Mouse (Mus musculus) embryonic fibroblast, embryonic 13.5 days (primary cell): ENCODE results near the gene Id3.

ENCODE experiments used
- CTCF ChIP-seq: IDR thresholded peaks from 2 replicates; pipeline ENCODE4 v1.5.1; 2011; ENCODE audit warnings: mild to moderate bottlenecking, control low read depth, low read length, moderate library complexity, borderline replicate concordance; ENCODE audit not compliant: insufficient read depth
- POLR2A ChIP-seq: IDR thresholded peaks from 2 replicates; pipeline ENCODE4 v1.6.1; 2011; ENCODE audit warnings: low read depth, mild to moderate bottlenecking, control low read depth, low read length, moderate library complexity

- TF ChIP-seq CTCF (no peak), POLR2A (no peak)
Measured at GRCm38 (mm10) chr4:136193571-136193970, 50.3 kb downstream of the Id3 start.
